Mouse (Mus musculus) midbrain, embryonic 13.5 days (tissue): ENCODE measurements at regions not wholly inside any gene's neighbourhood (a gene's known extent, or its start where the extent isn't known, plus 50 kb on each side); places are given as distances from the start of the nearest gene placed in this dataset.
A peak's percentile ranks its signal among the peaks of the same experiment; 100 is the strongest.
"Not testable (repeated sequence)": the region's sequence is repeated elsewhere in the genome, so short reads cannot be mapped to it uniquely, and the experiment has no call there.

Experiments used
- ATAC-seq: fragments of 200-750 bp; cut with Nextera tagmentation; 2 replicates; pipeline ENCODE4 v1.8.0; 2017; ENCODE audit warnings: mild to moderate bottlenecking, moderate TSS enrichment, moderate library complexity
- H3K27ac ChIP-seq: fragments of 300-500 bp; sonication (generic); 2 replicates; pipeline ENCODE4 v1.5.1; 2015; ENCODE audit warnings: inconsistent platforms, mild to moderate bottlenecking, moderate library complexity
- H3K27me3 ChIP-seq: fragments of 300-500 bp; sonication (generic); 2 replicates; pipeline ENCODE4 v1.6.1; 2015; ENCODE audit warnings: mild to moderate bottlenecking, inconsistent platforms
- H3K36me3 ChIP-seq: fragments of 300-500 bp; sonication (generic); 2 replicates; pipeline ENCODE4 v1.6.1; 2015; ENCODE audit warnings: mild to moderate bottlenecking, inconsistent platforms
- H3K4me1 ChIP-seq: fragments of 300-500 bp; sonication (generic); replicated peaks from 2 replicates; pipeline ENCODE4 v1.6.1; 2015; ENCODE audit warnings: inconsistent platforms
- H3K4me2 ChIP-seq: fragments of 300-500 bp; sonication (generic); replicated peaks from 2 replicates; pipeline ENCODE4 v1.6.1; 2015; ENCODE audit warnings: moderate library complexity, mild to moderate bottlenecking, inconsistent platforms
- H3K4me3 ChIP-seq: fragments of 300-500 bp; sonication (generic); replicated peaks from 2 replicates; pipeline ENCODE4 v1.5.1; 2015; ENCODE audit warnings: mild to moderate bottlenecking, inconsistent platforms
- H3K9ac ChIP-seq: fragments of 300-500 bp; sonication (generic); replicated peaks from 2 replicates; pipeline ENCODE4 v1.6.1; 2015; ENCODE audit warnings: mild to moderate bottlenecking, inconsistent platforms
- H3K9me3 ChIP-seq: fragments of 300-500 bp; sonication (generic); 2 replicates; pipeline ENCODE4 v1.6.1; 2016; ENCODE audit warnings: mild to moderate bottlenecking, inconsistent platforms
- WGBS: fragments of 180-500 bp; shearing (Covaris S2); methylation state at CpG from one replicate; pipeline ENCODE4 v1.1.7; 2015; 5-methylcytosine and 5-hydroxymethylcytosine counted together

DNA sequence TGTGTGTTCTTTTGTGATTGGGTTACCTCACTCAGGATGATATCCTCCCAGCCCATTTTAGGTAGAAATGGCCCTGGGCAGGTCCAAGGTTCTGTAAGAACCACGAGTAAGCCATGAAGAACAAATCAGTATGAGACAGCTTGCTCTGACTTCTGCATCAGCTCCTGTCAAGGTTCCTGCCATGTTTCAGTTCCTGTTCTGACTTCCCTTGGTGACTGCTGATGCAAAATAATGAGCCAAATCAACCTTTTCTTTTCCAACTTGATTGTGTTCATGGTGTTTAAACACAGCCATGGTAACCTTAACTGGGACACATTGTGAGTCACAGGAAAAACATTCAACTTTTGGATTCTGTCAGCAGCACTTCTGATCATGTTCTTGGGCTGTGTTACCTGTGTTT is 667.4 kb upstream of the Igfbp7 start:
- H3K4me3 ChIP-seq, result no peak overlapping the region
- ATAC-seq, result no peak
- WGBS, result 55% methylated on average over 1 of the region's 1 CpGs
- no peak overlapping the region for H3K4me2 ChIP-seq
- no peaks in the 10 kb centered on the region for H3K36me3 ChIP-seq
- no peaks in the 10 kb centered on the region for H3K9me3 ChIP-seq
- no peaks in the 10 kb centered on the region for H3K27me3 ChIP-seq
- H3K4me1 ChIP-seq, result no peaks in the 10 kb centered on the region
- no peak overlapping the region for H3K9ac ChIP-seq
- no peak overlapping the region for H3K27ac ChIP-seq

DNA sequence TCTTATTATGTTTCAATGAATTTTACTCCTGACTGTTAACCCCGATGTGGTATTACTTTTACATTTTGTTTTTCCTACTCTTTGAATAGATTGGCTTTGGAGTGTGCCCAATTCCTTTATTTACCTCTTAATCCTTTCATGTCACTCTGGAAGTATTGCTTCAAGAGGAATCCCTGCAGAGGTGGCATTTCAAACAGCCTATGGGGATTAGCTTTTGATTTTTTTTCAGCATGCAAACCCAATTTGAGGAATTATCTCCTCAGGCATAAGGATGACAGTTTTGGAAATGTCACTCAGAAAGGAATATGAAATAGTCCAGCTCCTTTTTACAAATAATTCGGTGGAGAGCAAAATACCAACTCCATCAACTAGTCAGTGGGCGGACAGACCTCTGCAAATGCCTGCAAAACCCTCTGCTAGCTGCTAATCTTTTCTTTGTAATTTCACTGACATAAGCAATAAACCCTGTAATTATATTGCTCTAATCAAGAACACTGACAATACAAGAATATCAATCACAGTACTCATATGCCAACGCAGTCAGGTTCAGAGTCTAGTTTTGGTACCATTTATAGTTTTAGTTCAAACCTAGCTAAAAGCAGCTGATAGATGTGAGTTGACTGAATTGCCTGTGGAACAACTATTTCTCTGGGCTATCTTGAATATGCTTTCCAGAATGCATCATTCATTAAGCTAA is 624.9 kb upstream of the Igfbp7 start:
- ATAC-seq, result no peak
- H3K4me3 ChIP-seq, result no peak overlapping the region
- H3K9ac ChIP-seq, result no peak overlapping the region
- 32% methylated on average over 4 of the region's 4 CpGs for WGBS
- H3K27me3 ChIP-seq, result no peaks in the 10 kb centered on the region
- H3K4me1 ChIP-seq, result no peaks in the 10 kb centered on the region
- H3K9me3 ChIP-seq, result no peaks in the 10 kb centered on the region
- no peak overlapping the region for H3K4me2 ChIP-seq
- H3K36me3 ChIP-seq, result no peaks in the 10 kb centered on the region
- H3K27ac ChIP-seq, result no peak overlapping the region

DNA sequence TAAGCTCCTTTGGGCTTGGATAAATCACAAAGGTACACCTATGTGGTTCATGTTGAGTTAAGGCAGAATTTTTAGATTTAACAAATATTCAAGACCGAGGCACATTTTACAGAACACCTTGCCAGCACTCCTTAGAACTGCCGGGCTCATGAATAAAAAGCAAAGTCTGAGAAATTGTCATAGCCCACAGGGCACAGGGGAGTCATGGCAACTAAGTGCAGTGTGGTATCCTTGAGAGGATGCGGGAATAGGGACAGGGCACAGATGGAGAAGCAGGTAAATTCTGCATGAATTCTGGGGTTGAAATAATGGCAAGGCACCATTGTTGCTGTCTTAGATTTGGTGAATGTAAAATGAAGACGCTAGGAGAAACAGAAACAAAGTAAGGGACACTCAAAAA is 609.7 kb upstream of the Igfbp7 start:
- WGBS, result 79% methylated on average over 4 of the region's 4 CpGs
- Histone ChIP-seq H3K9me3 (no peaks in the 10 kb centered on the region), H3K4me1 (no peaks in the 10 kb centered on the region), H3K9ac (no peak overlapping the region), H3K4me3 (no peak overlapping the region), H3K27ac (no peak overlapping the region), H3K4me2 (no peak overlapping the region), H3K27me3 (no peaks in the 10 kb centered on the region), H3K36me3 (no peaks in the 10 kb centered on the region)
- no peak for ATAC-seq

DNA sequence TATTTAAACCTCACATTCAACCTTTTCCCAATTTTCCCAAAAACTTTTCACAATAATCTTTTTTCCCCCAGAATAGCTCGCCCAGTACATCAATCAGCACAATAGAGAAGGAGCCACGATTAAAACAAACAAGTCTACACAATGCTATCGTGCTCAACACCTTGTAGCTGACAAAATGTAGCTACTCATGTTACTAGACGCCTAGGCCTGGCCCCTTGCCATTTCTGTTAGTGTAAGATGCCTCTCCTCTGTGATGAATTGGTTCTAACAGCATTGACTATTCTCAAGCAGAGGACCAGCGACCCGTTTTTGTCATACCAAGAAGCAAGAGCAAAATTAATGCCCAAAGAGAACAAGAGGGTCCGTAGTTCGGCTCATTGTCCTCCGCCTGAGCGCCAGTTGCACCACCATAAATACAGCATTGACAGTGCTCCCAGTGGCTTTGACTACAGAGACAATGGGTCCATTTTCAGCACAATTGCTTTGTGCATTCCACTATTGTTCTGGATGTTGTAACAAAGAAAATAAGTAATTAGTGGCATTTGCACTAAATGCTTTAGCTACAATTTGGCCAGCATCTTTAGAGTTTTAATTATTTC is 578.7 kb upstream of the Igfbp7 start:
- Histone ChIP-seq H3K4me3 (no peak overlapping the region), H3K9ac (no peak overlapping the region), H3K4me1 (no peaks in the 10 kb centered on the region), H3K27me3 (no peaks in the 10 kb centered on the region), H3K27ac (no peak overlapping the region), H3K36me3 (no peaks in the 10 kb centered on the region), H3K9me3 (no peaks in the 10 kb centered on the region), H3K4me2 (no peak overlapping the region)
- no peak for ATAC-seq
- WGBS, result 72% methylated on average over 10 of the region's 10 CpGs

DNA sequence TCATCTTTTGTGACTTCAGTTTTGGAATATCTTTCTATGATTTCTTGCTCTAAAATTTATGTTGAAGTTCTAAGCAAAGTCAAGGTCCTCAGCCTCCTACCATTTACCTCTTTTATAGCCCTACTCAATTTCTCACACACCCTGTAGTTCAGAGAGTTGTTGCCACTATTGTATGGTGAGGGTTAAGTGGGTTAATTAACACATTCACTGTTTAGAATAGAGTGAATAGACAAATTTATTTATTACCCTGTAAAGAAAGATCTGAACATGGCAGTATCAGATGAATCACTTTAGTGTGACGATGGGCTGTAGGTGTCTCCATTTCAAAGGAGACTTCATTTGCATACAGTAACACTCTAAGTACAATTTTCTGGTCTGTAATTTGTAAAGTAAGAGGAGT is 577.4 kb upstream of the Igfbp7 start:
- no peak overlapping the region for H3K4me2 ChIP-seq
- no peak for ATAC-seq
- no peak overlapping the region for H3K9ac ChIP-seq
- H3K9me3 ChIP-seq, result no peaks in the 10 kb centered on the region
- H3K36me3 ChIP-seq, result no peaks in the 10 kb centered on the region
- no peaks in the 10 kb centered on the region for H3K27me3 ChIP-seq
- H3K4me1 ChIP-seq, result no peaks in the 10 kb centered on the region
- WGBS, result 69% methylated on average over 1 of the region's 1 CpGs
- H3K27ac ChIP-seq, result no peak overlapping the region
- H3K4me3 ChIP-seq, result no peak overlapping the region

DNA sequence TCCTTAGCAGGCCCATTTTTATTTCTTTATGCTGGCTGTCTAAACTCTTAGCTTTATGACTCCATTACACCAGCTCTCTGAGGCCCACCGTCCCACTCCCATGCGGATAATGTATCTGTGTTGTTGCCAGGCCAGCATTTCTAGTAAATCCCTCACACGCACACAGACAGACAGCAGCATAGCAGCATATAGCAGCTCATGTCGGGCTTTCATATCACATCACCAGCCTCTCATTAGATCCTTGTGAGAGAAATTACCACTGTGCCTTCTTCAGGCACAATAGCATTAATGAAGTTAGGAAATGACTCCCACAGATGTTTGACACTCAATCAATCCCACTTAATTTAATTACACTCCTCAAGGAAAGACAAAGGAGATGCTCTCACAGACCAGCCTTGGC is 532.2 kb upstream of the Igfbp7 start:
- not testable (repeated sequence) for H3K4me1 ChIP-seq, H3K27me3 ChIP-seq, H3K9me3 ChIP-seq, H3K4me2 ChIP-seq, H3K9ac ChIP-seq, H3K27ac ChIP-seq, ATAC-seq, H3K4me3 ChIP-seq, H3K36me3 ChIP-seq
- WGBS, result 76% methylated on average over 4 of the region's 4 CpGs

DNA sequence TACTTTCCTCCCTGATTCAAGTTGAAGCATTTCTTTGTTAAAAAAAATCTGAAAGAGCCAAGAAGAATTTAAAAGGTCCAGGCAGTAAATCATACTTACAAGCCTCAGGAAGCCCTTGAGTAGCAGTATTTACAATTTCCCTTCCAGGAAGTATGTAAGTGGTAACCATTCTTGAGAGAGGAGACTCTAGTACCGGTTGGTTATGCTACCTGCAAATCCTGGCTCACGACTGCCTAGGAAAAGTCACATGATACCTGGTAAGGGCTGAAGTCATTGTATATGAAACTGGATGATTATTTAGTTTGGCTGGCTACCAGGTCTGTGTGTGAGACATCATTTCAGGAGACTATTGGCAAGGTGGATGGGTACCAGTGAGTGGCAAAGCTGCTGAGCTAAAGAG is 524.0 kb upstream of the Igfbp7 start:
- 92% methylated on average over 2 of the region's 2 CpGs for WGBS

DNA sequence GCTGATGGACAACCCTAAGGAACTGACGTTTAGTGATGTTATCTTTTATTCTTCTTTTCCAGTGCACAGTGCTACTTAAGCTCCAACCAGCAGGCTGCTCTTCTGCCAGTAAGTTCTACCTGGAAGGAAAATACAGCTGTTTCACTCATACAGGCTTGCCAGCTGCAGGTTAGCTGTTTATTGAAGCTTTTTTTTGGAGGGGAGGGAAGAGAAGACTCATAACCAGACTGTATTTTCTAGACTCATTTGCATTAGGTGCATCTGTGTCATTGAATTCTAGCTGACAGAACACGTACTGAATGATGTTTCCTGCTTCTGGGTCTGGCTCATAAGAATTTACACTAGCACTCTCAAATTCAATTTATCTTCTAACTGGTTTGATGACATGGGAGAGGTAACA is 513.3 kb upstream of the Igfbp7 start:
- Histone ChIP-seq H3K4me1 (peaks cover 14% of the 10 kb centered on the region), H3K9me3 (no peaks in the 10 kb centered on the region), H3K9ac (no peak overlapping the region), H3K27ac (no peak overlapping the region), H3K36me3 (no peaks in the 10 kb centered on the region), H3K4me3 (no peak overlapping the region), H3K4me2 (no peak overlapping the region), H3K27me3 (no peaks in the 10 kb centered on the region)
- no peak for ATAC-seq
- WGBS, result 89% methylated on average over 2 of the region's 2 CpGs

More for the DNA sequence above, 524.0 kb upstream of the Igfbp7 start:
- Histone ChIP-seq H3K9me3 (no peaks in the 10 kb centered on the region), H3K4me2 (no peak overlapping the region), H3K9ac (no peak overlapping the region), H3K4me3 (no peak overlapping the region), H3K27ac (no peak overlapping the region), H3K36me3 (no peaks in the 10 kb centered on the region), H3K4me1 (no peaks in the 10 kb centered on the region), H3K27me3 (no peaks in the 10 kb centered on the region)
- no peak for ATAC-seq

DNA sequence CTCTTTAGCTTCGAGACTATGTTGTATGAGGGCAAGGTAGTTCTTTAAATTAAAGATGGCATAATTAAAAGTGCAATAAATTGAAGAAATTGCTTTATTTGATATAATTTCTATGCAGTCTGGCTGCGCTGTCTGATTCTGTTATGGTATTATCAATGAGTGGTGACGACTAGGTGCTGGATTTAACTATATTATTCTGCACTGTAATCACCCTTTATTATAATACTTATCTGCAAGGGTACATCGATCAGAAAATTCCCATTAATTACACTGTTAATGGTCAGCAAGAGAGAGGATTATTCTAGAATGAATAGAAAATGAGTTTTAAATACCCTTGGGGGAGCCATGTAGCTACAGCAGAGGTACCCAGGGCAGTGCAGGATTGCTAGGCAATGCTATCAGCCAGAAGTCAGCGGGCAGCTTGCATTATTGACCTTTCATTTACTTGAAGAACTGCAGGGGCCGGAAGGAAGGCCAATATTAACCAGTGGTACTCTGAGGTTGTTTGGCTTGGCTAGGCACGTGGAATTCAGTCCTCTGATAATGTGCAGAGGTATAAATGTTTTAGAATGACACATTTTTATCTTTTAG is 509.3 kb upstream of the Igfbp7 start:
- ATAC-seq, result peak; percentile 86
- Histone ChIP-seq H3K27ac (0 out of 2 replicates have a peak overlapping the region, but pooled peaks have one; percentile 25), H3K4me1 (peaks cover 16% of the 10 kb centered on the region), H3K4me3 (no peak overlapping the region), H3K4me2 (no peak overlapping the region), H3K9ac (no peak overlapping the region), H3K9me3 (no peaks in the 10 kb centered on the region), H3K27me3 (no peaks in the 10 kb centered on the region), H3K36me3 (no peaks in the 10 kb centered on the region)
- WGBS, result 44% methylated on average over 7 of the region's 7 CpGs

DNA sequence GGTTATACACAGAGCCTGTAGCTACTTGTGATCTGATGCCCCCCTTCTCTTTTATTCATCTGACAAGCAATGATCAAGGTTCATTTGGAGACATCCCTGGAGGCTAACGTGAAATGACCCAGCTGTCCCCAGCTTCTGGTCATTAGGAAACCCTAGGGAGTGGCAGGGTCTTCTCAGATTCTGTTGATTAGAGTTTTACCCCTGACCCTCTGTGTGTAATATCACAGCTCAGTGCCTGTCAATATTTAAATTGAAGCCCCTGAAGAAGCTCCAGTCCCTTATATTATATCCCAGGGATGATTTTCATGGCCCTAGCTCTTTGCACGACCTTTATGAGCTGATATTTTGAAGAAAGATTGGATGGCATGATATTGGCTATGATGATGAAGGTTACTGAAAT is 508.5 kb upstream of the Igfbp7 start:
- H3K27me3 ChIP-seq, result no peaks in the 10 kb centered on the region
- no peak overlapping the region for H3K27ac ChIP-seq
- H3K4me2 ChIP-seq, result no peak overlapping the region
- H3K9me3 ChIP-seq, result no peaks in the 10 kb centered on the region
- H3K9ac ChIP-seq, result no peak overlapping the region
- no peaks in the 10 kb centered on the region for H3K36me3 ChIP-seq
- 44% methylated on average over 2 of the region's 2 CpGs for WGBS
- no peak overlapping the region for H3K4me3 ChIP-seq
- peaks cover 16% of the 10 kb centered on the region for H3K4me1 ChIP-seq
- peak; percentile 45; the same call in 1 of the 2 replicates for ATAC-seq

DNA sequence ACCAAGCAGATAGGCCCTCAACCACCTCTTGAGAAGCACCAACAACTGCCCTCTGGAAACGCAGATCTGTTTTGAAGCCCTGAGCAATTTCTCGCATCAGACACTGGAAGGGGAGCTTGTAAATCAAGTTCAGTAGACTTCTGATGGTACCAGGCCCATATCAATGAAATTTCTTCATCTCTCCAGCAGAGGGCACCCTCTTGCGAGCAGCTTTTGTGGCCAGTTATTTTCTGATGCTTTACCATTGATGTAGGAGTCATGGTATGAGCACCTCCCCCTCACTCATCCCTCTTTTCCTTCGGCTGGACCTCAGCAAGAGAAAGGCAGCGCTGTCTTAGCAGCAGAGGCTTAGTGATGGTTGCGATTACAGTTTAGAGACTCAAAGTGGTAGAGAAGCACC is 501.4 kb upstream of the Igfbp7 start:
- no peaks in the 10 kb centered on the region for H3K9me3 ChIP-seq
- no peak overlapping the region for H3K4me2 ChIP-seq
- H3K4me1 ChIP-seq, result no peaks in the 10 kb centered on the region
- no peaks in the 10 kb centered on the region for H3K27me3 ChIP-seq
- WGBS, result 48% methylated on average over 6 of the region's 6 CpGs
- H3K4me3 ChIP-seq, result no peak overlapping the region
- H3K27ac ChIP-seq, result no peak overlapping the region
- no peak overlapping the region for H3K9ac ChIP-seq
- no peak for ATAC-seq
- no peaks in the 10 kb centered on the region for H3K36me3 ChIP-seq

DNA sequence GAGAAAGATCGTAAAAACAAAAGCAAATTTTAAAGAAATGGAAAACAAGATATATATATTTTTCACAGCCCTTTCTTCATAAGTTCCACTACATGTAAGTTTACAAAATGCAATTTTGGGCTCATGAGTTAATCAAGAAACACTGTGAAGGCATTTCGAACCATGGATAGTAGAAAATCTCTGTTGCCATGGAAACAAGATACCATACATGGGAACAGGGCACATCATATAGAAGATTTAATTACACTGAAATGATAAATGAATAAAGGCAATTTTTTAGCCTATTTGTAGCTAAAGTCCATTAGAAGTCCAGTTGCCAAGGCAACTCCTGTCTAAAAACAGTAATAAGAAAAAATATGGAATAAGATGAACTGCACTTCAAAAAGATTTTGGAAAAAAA is 484.2 kb upstream of the Igfbp7 start:
- ATAC-seq, result not testable (repeated sequence)

More for the DNA sequence above, 484.2 kb upstream of the Igfbp7 start:
- not testable (repeated sequence) for H3K36me3 ChIP-seq, H3K27me3 ChIP-seq, H3K4me3 ChIP-seq, H3K4me2 ChIP-seq, H3K27ac ChIP-seq, H3K9ac ChIP-seq, H3K9me3 ChIP-seq, H3K4me1 ChIP-seq
- WGBS, result 78% methylated on average over 2 of the region's 2 CpGs
